Mouse (Mus musculus) lung, postnatal 4 days (tissue): Measurements from ENCODE around the gene Ccdc157.
A peak's percentile ranks its signal among the peaks of the same experiment; 100 is the strongest.
"Not testable (repeated sequence)": the region's sequence is repeated elsewhere in the genome, so short reads cannot be mapped to it uniquely, and the experiment has no call there.

Source experiments
- DNase-seq, 2 experiments: peaks; one replicate each; pipeline ENCODE4 v3.0.0; 2021

Gene Ccdc157

DNA sequence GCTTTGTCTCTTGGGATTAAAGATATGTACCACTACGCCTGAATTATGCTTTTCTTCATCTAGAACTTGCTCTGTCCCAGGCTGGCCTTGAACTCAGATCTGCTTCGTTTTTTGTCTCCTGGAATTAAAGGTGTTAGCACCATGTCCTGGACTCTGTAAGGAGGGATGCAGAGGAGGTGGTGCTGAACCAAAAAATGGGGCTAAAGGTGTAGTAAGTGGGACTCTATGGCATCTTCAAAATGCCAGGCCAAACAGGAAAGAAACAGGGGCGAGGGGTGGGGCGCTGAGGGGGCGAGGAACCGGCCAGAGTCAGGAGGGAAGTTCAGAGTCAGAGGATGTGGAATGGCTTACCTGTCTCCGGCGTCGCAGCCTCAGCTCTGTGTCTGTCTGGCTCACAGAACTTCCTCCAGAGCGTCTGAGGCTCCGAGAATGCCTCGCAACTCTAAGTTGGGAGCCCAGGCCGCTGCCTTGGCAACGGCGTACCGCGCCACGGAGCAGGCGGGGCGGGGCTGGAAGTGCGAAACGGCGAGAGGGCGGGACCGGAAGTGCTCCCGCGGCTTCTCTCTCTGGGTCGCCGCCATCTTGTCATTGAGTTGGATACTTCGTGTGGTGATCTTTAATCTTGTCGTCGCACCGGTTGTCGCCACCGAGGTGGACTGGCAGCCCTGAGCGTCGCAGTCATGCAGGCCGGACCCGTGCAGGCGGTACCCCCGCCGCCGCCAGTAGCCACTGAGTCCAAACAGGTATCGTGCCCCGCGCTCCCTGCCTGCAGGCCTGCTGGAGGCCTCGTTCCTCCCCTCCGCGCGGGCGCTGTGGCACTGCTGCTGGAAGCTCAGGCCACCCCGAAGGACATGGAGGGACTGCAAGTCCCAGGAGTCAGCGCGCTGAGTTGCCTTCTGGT is at the start of gene Ccdc157, which contains the start of gene Sf3a1:
Gene Ccdc157, minus strand, starts transcription at position 486 of the 901 bp plus-strand sequence.
Gene Sf3a1, plus strand, starts transcription at position 543 of the 901 bp plus-strand sequence.
- DNase-seq = peak; percentile 95

DNA sequence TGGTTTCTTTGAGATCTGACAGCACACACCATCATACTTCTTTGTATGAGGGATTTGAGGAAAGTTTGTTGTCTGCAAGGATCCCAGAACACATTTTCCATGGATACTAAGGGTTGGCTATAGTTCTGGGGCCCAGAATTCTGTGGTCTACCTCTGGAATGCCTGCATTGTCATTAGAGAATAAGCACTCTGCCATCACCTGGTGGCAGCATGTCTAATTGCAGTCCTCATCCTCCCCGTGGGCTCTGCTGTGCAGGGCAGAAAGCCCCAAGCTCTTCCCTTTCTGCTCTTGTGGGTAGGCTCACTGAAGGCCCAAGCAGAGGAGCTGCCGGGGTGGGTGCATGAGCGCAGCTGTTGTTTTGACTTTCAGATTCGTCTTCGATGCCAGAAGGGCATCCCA is 49.5 kb upstream of the Ccdc157 start:
- DNase-seq = peak in 1 of 2 experiments; percentile 49

DNA sequence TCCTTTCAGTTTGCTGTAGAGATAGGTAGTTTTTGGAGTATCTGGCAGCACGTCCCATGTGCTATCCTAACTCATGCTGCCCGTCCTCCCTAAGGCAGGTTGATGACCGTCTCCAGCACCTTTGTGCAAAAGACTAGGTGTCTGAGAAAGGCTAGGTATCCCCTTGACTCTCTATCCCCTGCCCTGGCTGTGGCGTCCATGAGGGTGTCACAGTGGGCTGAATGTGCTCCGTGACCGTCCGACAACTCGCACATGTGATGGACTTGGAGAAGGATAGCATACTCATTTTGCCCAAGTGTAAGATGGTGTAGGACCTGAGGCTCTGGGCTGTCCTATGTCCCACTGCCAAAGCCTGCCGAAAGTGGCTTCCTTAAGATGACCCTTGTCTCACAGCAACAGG is 47.6 kb upstream of the Ccdc157 start:
- DNase-seq = no peak

DNA sequence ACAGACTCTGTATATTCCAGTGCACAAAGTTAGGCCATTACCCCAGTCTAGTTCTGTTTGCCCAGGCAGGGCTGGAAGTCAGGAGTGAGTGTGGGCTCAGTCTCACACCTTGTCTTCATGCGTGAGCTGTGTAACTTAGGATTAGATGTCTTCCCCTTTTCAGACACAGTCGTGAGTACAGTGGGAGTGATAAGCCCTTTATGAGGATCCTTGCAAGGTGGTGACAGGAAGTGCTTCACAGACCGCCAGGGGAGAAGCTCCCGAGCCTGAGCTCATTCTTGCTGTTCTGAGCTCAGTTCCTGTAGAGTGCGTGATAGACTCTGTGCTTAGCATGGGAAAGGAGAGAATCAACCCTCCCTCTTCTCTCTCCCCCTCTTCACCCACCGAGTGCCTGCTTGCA is 46.5 kb upstream of the Ccdc157 start:
- no peak for DNase-seq

DNA sequence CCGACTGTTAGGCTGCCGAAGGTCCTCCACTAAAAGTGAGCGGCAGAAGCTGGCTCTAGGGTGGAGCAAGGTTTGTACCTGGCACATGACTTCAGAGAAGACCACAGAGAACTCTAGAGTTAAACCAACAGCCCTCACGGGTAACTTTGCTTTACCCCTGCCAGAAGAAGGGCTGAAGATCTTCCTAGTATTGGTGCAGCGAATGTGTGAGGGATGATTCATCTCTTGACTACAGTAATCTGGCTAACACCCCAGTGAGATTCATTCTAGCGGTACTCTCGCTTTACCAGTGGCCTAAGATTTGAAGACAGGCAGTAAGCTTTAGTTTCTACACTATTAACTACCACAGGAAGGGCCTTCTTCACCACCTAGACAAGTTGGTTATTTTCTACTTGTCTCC is 45.9 kb upstream of the Ccdc157 start:
- no peak for DNase-seq

DNA sequence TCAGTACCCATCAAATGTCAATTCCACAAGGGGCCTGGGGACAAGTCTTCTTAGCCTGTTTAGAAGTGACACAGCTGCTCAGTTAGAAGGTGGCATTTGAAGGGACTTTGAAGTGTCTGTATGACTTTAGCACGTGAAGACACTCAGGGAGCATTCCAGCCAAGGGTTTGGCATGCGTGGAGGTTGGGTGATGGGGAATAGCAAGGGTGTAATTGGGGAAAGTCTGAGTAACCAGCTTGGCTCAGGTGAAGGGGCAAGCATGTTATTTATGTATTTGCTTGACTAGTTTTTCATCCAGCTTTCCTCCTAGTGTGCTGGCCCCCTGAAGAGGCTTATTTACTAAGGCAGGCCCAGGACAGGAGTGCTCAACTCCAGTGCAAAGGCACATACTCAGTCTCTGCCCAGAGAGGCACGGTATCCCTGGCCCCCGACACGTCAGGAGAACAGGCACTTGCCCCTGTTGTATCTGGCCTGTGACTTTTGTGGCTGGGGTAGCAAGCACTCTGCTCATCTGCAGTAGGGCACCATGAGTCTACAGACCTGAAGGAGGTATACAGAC is 45.1 kb upstream of the Ccdc157 start:
- DNase-seq = peak; percentile 54 to 79

DNA sequence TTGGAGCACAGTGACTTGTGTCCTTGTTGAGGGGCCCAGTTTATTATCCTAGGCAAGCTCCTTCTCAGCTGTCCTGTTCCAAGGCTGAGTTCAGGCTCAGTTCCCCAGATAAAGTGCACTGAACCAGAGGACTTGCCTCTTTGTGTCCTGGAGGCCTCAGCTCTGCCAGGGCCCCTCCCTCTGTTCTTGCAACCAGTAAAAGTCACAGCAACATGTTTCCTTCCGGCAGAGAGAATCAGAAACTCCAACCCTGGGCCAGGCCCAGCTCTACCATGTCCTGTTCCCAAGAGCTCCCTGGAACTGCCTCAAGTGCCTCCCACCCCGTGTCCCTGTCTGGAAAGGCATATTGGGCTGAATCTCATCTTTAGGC is 43.6 kb upstream of the Ccdc157 start:
- DNase-seq = peak; percentile 70 to 82

DNA sequence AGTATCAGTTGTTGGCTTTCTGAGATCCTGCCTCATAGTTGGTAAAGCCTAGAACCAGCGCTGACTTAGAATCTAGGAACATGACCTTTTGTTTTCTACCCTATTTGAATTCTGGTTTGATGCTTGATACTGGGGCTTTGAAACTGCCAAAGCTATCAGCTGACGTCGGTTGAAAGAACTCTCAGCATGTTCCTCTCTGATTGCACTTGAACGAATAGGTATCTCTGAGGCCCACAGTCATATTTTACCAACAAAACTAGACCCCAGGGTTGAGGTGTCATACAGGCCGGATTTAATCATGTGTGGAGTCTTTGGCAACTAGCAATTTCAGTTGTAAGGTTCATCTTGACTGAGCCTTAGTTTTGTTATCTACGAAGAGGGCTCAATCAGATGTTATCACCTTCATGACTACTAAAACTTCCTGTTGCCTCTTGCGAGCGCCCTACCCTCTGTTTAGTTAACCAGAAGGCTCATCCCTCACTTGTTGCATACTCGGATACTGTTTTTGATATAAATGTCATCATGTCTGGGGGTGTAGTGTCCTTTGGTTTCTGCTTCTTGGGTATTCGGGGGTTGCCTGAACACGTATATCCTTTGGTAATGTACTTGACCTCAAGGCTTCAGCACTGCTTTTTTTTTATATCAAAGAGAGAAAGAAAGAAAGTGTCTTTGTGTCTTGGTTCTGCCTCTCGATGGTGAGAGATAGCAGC is 43.1 kb upstream of the Ccdc157 start:
- DNase-seq = no peak

DNA sequence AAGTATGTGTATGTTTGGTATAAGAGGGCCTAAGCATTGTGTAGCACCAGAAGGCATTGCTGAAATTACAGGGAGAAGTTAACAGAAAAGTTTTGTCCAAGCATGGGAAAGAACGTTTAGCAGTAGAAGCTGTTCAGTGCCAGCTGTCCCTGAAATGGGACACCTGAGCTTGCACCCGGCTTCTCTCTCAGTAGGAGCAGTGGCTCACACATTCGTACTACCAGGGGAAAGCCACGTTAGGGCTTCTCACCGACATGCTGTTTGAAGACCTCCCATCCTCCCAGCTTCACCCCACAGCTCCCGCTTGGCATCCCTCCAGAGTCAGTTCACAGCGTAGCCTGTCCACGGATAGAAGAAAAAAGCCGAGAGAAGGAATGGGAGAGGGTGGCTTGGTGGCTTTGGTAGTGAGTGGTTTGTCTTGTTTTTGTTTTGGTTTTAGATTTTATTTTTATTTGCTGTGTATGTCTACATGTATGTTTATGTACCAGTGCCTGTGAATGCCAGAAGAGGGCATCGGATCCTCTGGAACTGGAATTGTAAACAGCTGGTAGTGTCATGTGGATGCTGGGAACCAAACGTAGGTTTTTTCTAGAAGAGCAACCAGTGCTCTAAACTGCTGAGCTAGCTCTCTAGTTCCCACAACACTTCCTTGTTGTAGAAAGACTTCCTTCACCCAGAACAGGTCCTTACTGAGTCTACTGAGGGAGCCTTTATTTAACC is 42.0 kb upstream of the Ccdc157 start:
- DNase-seq = no peak

DNA sequence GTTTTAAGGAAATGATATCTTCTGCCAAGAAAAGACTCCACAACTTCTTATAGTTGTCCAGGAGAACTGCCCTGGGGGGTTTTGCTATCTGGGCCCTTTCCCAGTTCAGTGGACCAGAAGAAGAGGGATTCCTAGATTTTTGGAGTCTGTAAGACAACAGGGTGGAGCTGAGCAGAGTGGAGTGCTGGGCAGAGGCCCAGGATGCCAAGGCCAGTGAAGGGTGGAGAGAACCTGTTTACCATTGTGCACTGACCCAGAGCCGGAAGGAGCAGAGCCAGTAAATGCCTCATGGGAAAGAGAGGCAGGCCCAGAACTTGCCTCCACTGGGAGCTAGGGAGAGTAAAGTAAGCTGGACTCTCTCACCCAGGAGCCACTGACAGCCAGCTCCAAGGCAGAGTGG is 37.6 kb upstream of the Ccdc157 start:
- peak in 1 of 2 experiments; percentile 61 for DNase-seq

DNA sequence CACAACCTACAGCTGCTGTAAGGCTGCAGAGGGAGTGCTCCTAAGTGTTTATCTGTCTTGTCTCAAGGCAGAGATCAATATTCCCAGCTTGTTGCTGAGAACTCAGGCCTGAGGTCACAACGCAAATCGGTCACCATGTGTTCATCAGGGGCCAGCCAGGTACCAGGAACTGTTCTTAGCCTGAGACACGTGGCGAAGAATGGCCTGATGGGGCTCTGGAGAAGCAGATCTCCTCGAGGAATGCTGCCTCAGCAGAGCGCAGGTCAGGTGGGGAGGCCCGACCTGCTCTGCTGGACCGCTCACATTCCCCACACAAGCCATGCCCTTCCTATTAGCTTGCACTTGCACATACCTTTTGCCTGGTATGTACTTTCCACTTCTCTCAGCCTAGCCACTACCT is 36.5 kb upstream of the Ccdc157 start:
- peak; percentile 53 to 76 for DNase-seq

DNA sequence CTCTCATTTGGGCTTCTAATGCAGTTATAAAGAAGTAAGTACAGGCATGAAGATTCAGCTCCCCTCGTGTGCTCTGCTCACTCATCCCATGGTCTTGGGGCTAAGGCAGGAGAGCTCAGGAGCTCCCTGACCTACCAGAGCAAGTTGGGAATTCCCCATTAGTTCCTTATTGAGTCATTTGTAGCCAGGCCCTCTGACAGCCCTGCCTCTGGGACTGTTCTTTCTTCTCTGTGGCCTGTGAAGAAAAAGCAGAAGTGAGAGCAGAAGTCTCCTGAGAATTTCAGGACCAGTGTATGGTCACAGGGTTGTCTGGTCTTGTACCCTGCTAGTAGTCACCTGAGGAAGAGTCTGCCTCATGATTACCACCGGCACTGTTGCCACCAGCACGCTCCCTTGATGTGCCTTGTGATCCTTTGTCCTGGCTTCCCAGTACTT is 35.5 kb upstream of the Ccdc157 start:
- DNase-seq = no peak

DNA sequence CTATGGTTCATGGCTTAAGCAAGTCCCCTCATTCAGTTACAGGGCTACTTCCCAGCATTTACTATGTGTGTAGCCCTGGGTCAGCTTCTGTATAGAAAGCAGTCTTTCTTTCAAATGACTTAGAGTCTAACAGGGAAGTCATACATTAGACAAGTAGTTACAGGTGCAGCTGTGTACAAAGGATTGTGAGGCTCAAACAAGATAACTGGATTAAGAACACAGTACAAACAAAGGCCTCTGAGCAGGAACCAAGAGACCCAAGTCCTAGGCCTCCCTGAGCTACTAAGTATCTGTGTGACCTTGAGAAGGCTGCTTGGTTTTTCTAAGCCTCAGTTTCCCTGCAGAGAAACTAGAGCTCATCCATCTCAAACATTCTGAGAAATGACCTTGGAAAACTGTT is 33.3 kb upstream of the Ccdc157 start:
- DNase-seq = no peak

DNA sequence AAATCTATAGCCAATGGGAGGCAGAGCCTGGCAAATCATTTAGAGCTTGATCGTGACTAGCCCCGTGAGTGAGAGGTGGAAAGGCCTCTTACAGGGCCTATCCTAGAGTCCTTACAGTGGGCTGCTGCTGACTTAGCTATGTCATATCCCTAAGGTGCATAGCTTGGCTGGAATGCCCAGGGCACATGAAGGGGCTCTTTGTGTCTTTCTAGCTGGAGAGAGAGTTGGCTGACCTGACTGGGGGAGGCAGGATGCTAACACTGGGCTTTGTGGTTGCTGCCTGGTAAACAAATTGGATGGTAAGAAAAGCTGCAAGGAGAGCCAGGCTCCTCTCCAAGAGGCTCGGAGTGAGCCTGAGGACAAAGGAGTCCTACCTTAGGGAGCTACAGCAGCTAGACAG is 32.7 kb upstream of the Ccdc157 start:
- DNase-seq = no peak

DNA sequence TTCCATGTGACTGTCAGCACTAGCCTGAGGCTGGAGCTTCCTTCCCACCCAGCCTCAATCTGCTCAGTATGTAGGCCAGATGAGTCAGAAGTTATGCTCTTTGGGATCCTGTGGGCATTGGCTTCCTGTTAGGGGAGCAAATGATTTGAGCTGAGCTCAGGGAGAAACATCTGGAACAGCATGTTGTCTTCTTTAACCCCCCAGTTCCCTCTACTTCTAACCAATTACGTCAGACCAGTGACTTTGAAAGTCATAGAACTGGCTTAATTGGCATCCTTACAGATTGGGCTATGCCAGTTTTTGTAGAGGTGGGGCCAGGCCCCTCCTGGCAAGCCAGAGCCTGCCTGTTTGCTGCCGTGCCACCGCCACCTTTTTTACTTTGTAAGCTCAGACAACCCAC is 30.6 kb upstream of the Ccdc157 start:
- no peak for DNase-seq

DNA sequence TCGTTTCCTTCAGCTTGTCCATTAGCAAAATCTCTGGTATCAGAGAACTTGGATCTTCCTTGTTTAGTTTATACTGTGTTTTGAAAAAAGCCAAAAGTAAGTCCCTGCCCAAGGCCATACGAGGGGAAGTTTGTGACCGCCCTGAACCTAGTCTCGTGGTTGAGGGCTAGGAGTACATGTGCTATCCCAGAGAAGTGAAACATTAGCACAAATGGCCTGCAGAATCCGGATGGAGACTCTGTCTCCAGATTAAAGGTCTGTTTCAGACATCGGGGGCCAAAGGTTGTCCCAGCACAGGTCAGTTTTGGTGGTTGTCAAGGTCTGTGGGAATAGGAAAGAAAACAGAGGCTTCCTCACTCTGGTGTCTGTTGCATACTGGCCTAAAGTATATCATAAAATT is 29.1 kb upstream of the Ccdc157 start:
- DNase-seq = no peak

DNA sequence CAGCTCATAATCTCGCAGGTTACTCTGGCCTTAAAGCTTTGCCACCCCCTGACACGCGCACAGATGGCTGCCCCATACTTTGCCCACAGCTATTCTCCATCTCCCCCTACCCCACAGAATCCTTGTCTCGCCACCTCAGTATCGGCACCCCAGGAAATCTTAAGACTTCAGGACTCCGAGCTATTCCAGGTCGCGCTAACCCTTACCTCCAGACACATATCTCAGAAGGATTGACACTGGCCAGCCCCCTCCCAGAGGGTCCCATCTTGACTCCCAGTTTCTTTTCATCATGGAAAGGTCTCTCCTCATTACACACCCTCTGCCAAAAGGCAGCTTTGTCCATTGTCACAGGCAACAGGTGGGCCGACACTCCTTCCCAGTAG is 27.2 kb upstream of the Ccdc157 start:
- DNase-seq = no peak

DNA sequence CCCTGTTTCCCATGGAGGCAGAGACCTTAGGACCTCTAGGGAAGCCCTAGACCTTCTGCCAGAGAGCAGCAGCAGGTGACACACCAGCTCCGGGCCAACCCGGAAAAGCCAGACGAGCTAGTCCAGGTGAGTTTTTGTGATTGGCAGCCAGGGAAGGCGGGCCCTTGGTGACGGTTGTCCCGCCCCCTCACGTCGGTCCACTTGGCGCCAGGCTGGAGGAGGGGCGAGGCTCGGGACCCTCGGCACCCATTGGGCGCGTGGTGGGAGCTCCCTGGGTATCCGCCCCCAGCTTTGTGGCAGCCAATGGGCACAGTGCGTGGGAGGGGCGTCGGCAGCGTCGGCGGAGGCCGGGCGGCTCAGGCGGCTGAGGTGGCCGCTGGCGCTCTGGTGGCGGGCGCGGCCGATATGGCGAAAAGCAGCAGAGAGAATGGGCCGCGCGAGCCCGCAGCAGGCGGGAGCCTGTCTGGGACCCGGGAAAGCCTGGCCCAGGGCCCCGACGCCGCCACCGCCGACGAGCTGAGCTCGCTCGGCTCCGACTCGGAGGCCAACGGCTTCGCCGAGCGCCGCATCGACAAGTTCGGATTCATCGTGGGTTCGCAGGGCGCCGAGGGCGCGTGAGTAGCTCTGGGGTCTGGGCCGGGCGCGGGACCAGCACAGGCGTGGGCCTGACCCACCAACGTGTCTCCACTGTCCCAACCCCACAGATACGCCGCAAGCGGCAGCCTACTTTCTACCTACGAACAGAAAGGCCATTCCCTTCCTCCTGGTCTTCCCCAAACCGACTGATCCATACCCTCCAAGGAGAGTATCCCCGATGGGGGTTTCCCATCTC is 26.6 kb upstream of the Ccdc157 start, which contains the start of gene Tbc1d10a:
Gene Tbc1d10a, plus strand, starts transcription at position 304 of the 832 bp plus-strand sequence.
- peak; percentile 99 for DNase-seq

DNA sequence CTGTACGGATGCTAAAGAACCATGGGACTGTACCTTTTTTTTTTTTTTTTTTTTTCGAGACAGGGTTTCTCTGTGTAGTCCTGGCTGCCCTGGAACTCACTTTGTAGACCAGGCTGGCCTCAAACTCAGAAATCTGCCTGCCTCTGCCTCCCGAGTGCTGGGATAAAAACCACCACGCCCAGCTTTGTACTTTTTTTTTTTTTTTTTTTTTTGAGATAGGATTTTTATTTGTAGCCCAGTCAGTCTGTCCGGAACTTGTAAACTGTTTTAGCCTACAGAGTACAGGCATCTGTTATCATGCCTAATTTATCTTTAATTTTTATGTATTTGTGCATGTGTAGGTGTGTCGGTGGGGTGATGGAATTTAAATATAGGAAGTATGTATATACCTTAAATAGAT is 25.4 kb upstream of the Ccdc157 start:
- not testable (repeated sequence) for DNase-seq

DNA sequence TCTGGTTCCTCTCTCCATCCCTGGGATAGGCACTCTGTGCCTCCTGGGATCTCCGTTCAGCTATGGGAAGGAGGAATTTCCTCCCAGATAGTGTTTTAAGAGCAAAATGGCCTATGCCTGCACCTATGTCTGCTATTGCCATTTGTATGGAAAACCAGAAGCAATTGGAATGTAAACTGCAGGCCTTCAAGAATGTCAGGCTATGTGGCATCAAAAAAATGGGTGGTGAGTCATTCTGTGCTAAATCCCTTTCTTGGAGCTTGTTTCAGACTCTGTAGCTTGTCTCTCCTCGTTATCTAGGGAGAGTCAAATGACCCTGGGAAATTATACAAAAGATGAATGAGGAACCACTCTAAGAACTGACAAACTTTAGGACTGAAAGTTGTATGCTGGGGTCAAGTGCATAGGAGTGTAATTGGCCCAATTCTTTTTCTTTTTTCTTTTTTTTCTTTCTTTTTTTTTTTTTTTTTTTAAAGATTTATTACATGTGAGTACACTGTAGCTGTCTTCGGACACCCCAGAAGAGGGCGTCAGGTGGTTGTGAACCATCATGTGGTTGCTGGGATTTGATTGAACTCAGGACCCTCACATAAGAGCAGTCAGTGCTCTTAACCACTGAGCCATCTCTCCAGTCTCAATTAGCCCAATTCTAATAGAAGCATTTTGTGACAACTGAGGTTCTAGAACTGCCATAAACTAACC is 24.3 kb upstream of the Ccdc157 start:
- DNase-seq = no peak

DNA sequence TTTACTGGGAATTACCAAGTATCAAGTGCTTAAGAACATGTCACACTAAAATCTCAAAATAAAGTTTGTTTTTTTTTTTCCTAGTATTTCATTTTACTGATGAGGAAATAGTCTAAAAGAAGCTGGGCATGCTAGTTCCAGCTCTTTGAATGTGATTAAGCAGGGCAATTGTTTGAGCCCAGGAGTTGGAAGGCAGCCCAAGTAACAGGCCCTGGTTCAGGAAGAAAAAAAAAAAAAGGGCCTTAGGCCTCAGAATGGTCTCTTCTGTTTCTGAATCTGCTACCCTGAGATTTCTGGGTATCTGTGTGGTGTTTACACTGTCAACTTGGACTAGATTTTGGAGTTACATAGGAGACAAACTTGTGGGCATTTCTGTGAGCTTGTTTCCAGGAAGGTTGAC is 23.4 kb upstream of the Ccdc157 start:
- no peak for DNase-seq
